Mouse (Mus musculus) CH12.LX (cell line): ENCODE results near the gene Ipo8. TPM values are rescaled to one million over a fixed set of nuclear protein-coding genes. Genes with fewer than 3 reads are reported as not detected.

ENCODE experiments used
- DNase-seq: peaks from one replicate; pipeline ENCODE4 v3.0.0-alpha.2; 2013; ENCODE audit errors: extremely low read depth
- H3K27ac ChIP-seq: 2 replicates; pipeline ENCODE4 v1.5.1; 2012; ENCODE audit warnings: low read depth, mild to moderate bottlenecking, control low read depth, moderate library complexity; ENCODE audit not compliant: insufficient read depth
- H3K27me3 ChIP-seq: replicated peaks from 2 replicates; pipeline ENCODE3; 2012; ENCODE audit warnings: inconsistent platforms
- H3K36me3 ChIP-seq, 2 experiments: replicated peaks in 1 of 2; 2 replicates each; pipeline versions ENCODE3 to v1.6.1; 2012; ENCODE audit warnings: inconsistent platforms in 1 of 2, low read length in 1 of 2, mild to moderate bottlenecking in 1 of 2, mixed read lengths in 1 of 2, moderate library complexity in 1 of 2; ENCODE audit not compliant: control insufficient read depth in 1 of 2, insufficient read depth in 1 of 2
- H3K4me1 ChIP-seq, 2 experiments: 2 replicates each; pipeline ENCODE4 v1.6.1; 2012; ENCODE audit warnings: inconsistent platforms in 1 of 2, moderate library complexity in 1 of 2; ENCODE audit not compliant: insufficient read depth in 2 of 2, control insufficient read depth in 1 of 2
- H3K4me2 ChIP-seq: 2 replicates; pipeline ENCODE4 v1.6.1; 2012; ENCODE audit warnings: low read depth, mild to moderate bottlenecking, control low read depth; ENCODE audit not compliant: poor library complexity, insufficient read depth, severe bottlenecking
- H3K4me3 ChIP-seq, 3 experiments: fragments of 150-350 bp in 1 of 3; sonication (generic) in 1 of 3; replicated peaks in 1 of 3; 2 replicates each; pipeline versions ENCODE3 to v1.5.1; 2011 to 2012; ENCODE audit warnings: low read depth in 2 of 3, low read length in 2 of 3, mild to moderate bottlenecking in 2 of 3, moderate library complexity in 2 of 3, control low read depth in 1 of 3, improper control_type of control experiment in 1 of 3, inconsistent platforms in 1 of 3, mixed read lengths in 1 of 3; ENCODE audit not compliant: poor library complexity in 1 of 3
- H3K79me2 ChIP-seq: replicated peaks from 2 replicates; pipeline ENCODE4 v1.6.1; 2012; ENCODE audit warnings: mild to moderate bottlenecking, moderate library complexity; ENCODE audit not compliant: control insufficient read depth, poor library complexity, insufficient read depth, severe bottlenecking; ENCODE audit errors: extremely low read depth
- H3K9ac ChIP-seq: 2 replicates; pipeline ENCODE4 v1.6.1; 2012; ENCODE audit warnings: low read depth, mild to moderate bottlenecking, control low read depth, moderate library complexity; ENCODE audit not compliant: insufficient read depth
- H3K9me3 ChIP-seq: replicated peaks from 2 replicates; pipeline ENCODE3; 2012; ENCODE audit warnings: low read length, inconsistent platforms, mixed read lengths
- CHD2 ChIP-seq: IDR thresholded peaks from 2 replicates; pipeline ENCODE4 v1.6.1; 2011; ENCODE audit warnings: low read length, improper control_type of control experiment
- CTCF ChIP-seq, 2 experiments: IDR thresholded peaks in 1 of 2; conservative IDR thresholded peaks in 1 of 2; 2 replicates each; pipeline ENCODE4 v1.5.1; 2011 to 2012; ENCODE audit warnings: low read depth in 2 of 2, low read length in 2 of 2, improper control_type of control experiment in 1 of 2, inconsistent platforms in 1 of 2, mild to moderate bottlenecking in 1 of 2, moderate library complexity in 1 of 2
- GABPA ChIP-seq: IDR thresholded peaks from 2 replicates; pipeline ENCODE4 v1.6.1; 2012; ENCODE audit warnings: low read depth, low read length, improper control_type of control experiment, inconsistent platforms; ENCODE audit not compliant: insufficient replicate concordance
- HCFC1 ChIP-seq: IDR thresholded peaks from 2 replicates; pipeline ENCODE4 v1.6.1; 2012; ENCODE audit warnings: low read depth, mild to moderate bottlenecking, inconsistent platforms, low read length, improper control_type of control experiment
- IRF4 ChIP-seq: IDR thresholded peaks from 2 replicates; pipeline ENCODE4 v1.6.1; 2014; ENCODE audit warnings: low read depth, mild to moderate bottlenecking, inconsistent platforms, low read length, improper control_type of control experiment
- MAFK ChIP-seq: IDR thresholded peaks from 2 replicates; pipeline ENCODE4 v1.6.1; 2011; ENCODE audit warnings: low read length, improper control_type of control experiment; ENCODE audit not compliant: insufficient replicate concordance
- NELFE ChIP-seq: IDR thresholded peaks from 2 replicates; pipeline ENCODE4 v1.6.1; 2011; ENCODE audit warnings: low read depth, low read length, improper control_type of control experiment
- POLR2A ChIP-seq: IDR thresholded peaks from 2 replicates; pipeline ENCODE4 v1.6.1; 2011; ENCODE audit warnings: low read depth, mild to moderate bottlenecking, improper control_type of control experiment, low read length
- RCOR1 ChIP-seq: conservative IDR thresholded peaks from 2 replicates; pipeline ENCODE4 v1.6.1; 2012; ENCODE audit warnings: low read depth, mild to moderate bottlenecking, inconsistent platforms, low read length, improper control_type of control experiment
- TBP ChIP-seq: conservative IDR thresholded peaks from 2 replicates; pipeline ENCODE4 v1.6.1; 2011; ENCODE audit warnings: low read depth, low read length, improper control_type of control experiment
- USF1 ChIP-seq: IDR thresholded peaks from 2 replicates; pipeline ENCODE4 v1.6.1; 2014; ENCODE audit warnings: low read depth, mild to moderate bottlenecking, inconsistent platforms, low read length, improper control_type of control experiment
- ZC3H11A ChIP-seq: IDR thresholded peaks from 2 replicates; pipeline ENCODE4 v1.6.1; 2012; ENCODE audit warnings: low read depth, mild to moderate bottlenecking, inconsistent platforms, low read length, improper control_type of control experiment
- dilution Hi-C: fragments of 300-500 bp; cut with MboI; formaldehyde crosslinking; loops from 2 replicates; pipeline ENCODE4 v1.14.3; 2020; ENCODE audit warnings: low sequenced_read_pairs; ENCODE audit not compliant: extremely low pct_unique_long_range_greater_than_20kb, extremely low pct_ligation_motif_present
- in situ Hi-C: fragments of 300-500 bp; cut with MboI; formaldehyde crosslinking; loops from 3 replicates; pipeline ENCODE4 v1.14.3; 2019; ENCODE audit warnings: low sequenced_read_pairs, low pct_ligation_motif_present, low pct_unique_long_range_greater_than_20kb, mixed read lengths
- polyA plus RNA-seq: library from polyadenylated mRNA; unstranded; fragments of >175 nt; gene quantifications from 2 replicates; pipeline ENCODE4 v1.2.1, GENCODE M21; 2012; ENCODE audit warnings: low read depth; ENCODE audit not compliant: insufficient read length
- total RNA-seq, 2 experiments: library from RNA; depleted of rRNA; stranded (reverse); fragments of 300-350 nt in 1 of 2; fragments of >200 nt in 1 of 2; gene quantifications; 2 replicates each; pipeline ENCODE4 v1.2.3; 2012 to 2014

Ipo8 gene
- total and polyA plus RNA-seq, 3 experiments: 15.0 to 23.6 (median 17.6) TPM

DNA sequence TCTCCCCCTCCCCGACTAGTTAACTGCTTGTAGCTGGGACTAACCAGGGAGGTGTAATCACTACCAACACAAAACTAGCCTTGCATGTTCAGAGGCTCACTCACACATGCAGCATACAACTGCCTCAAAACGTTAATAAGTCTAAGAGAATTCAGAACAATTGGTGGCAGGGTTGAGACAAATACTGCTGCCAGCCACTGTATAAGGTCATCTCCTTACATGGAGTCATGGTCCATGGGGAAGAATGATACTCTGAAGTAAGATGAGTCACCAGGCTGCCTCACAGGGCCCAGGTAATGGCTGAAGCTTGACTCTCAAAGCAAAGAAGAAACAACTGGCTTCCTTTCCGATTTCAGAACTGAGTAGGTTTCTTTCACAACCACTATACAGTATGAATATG, 81.1 kb downstream of the Ipo8 start:
- no peak for DNase-seq
- H3K4me1 ChIP-seq: no peaks in the 10 kb centered on the region
- no peak for TF ChIP-seq CHD2
- no peak for TF ChIP-seq NELFE
- no peak for TF ChIP-seq MAFK
- TF ChIP-seq CTCF (conservative IDR thresholded peaks at IDR 0.05 in 1 of 2, IDR thresholded peaks at IDR 0.05 in 1 of 2; ENCODE audit: low read depth in 2 of 2, low read length in 2 of 2): no peak
- TF ChIP-seq HCFC1: no peak
- TF ChIP-seq USF1: no peak
- in situ Hi-C loops: no loop called here
- no peaks in the 10 kb centered on the region for H3K36me3 ChIP-seq
- H3K9me3 ChIP-seq: no peaks in the 10 kb centered on the region
- H3K79me2 ChIP-seq: no peaks in the 10 kb centered on the region
- dilution Hi-C loops: no loop called here
- no peak overlapping the region for H3K4me2 ChIP-seq
- H3K27me3 ChIP-seq: no peaks in the 10 kb centered on the region
- H3K27ac ChIP-seq: no peak overlapping the region
- H3K4me3 ChIP-seq: no peak overlapping the region
- H3K9ac ChIP-seq: no peak overlapping the region

DNA sequence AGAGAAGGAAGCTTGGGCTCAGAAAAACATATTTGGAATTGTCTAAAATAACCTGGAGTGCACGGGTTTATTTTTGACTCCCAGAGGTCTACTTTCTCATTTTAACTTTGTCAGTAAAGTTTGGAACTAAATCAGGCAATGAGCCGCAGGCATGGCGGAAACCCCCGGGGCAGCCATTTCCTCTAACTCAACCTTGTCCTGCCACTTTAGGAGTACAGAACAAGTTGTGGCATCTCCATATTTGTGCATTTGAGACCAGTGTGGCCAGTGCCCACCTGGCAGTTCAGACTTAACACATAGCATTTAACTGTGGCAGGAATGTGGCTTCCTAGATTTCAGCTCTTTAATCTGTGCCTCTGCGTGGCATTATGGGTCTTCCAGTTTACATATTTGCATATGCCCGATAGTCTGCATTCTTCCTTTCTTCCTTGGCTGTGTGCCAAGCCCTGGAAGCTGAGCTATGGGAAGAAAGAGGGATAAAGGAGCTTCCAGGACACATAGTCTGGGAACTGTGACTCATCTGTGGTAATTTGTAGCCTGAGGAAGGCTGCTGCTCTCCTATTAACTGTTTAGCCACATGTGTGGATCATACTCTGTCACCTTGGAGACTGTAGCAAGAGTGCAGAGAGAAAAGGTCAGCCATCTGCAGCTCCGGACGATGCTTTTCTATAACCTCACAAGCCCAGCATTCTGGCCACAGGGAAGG, 90.6 kb downstream of the Ipo8 start:
- no peak for DNase-seq
- Histone ChIP-seq H3K27ac (no peak overlapping the region), H3K4me2 (no peak overlapping the region), H3K27me3 (no peaks in the 10 kb centered on the region), H3K9ac (no peak overlapping the region), H3K79me2 (no peaks in the 10 kb centered on the region), H3K4me3 (no peak overlapping the region), H3K9me3 (no peaks in the 10 kb centered on the region), H3K4me1 (peaks cover 0 to 15% of the 10 kb centered on the region in 2 experiments; a peak in 3 of 4 replicates), H3K36me3 (no peaks in the 10 kb centered on the region)
- TF ChIP-seq TBP (peak; percentile 90), POLR2A (peak; percentile 32; the same call in 1 of the 2 replicates), GABPA (no peak)
- in situ Hi-C loops (no loop called here), dilution Hi-C loops (no loop called here)

DNA sequence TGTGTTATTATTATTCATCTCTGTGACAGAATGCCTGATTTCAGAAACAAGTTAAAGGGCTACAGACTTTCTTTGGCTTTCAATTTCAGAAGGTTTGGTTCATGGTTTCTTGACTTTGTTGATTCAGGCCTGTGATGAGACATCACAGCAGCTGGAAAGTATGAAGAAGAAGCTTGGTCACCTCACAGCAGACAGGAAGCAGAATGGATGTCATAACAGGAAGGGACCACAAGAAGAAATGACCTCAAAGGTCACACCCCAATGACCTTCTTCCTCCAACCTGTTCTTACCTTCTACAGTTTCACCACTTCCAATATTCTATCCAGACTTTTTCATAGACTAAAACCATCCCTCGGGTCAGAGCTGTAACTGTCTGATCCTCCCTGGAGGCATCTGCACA, 94.9 kb downstream of the Ipo8 start:
- H3K9ac ChIP-seq: no peak overlapping the region
- dilution Hi-C loops: no loop called here
- peaks cover 0 to 15% of the 10 kb centered on the region in 2 experiments; a peak in 3 of 4 replicates for H3K4me1 ChIP-seq
- no peaks in the 10 kb centered on the region for H3K36me3 ChIP-seq
- no peaks in the 10 kb centered on the region for H3K79me2 ChIP-seq
- peak; percentile 31 for DNase-seq
- H3K27me3 ChIP-seq: no peaks in the 10 kb centered on the region
- H3K4me2 ChIP-seq: no peak overlapping the region
- H3K4me3 ChIP-seq: no peak overlapping the region
- no peaks in the 10 kb centered on the region for H3K9me3 ChIP-seq
- no peak overlapping the region for H3K27ac ChIP-seq
- no peak for TF ChIP-seq RCOR1
- no peak for TF ChIP-seq ZC3H11A
- no peak for TF ChIP-seq IRF4
- TF ChIP-seq, all 38 proteins: peak for 0
- in situ Hi-C loops: no loop called here
